Mouse (Mus musculus): ENCODE data around the gene Rbm43.
A peak's percentile ranks its signal among the peaks of the same experiment; 100 is the strongest.

Gene Rbm43

DNA sequence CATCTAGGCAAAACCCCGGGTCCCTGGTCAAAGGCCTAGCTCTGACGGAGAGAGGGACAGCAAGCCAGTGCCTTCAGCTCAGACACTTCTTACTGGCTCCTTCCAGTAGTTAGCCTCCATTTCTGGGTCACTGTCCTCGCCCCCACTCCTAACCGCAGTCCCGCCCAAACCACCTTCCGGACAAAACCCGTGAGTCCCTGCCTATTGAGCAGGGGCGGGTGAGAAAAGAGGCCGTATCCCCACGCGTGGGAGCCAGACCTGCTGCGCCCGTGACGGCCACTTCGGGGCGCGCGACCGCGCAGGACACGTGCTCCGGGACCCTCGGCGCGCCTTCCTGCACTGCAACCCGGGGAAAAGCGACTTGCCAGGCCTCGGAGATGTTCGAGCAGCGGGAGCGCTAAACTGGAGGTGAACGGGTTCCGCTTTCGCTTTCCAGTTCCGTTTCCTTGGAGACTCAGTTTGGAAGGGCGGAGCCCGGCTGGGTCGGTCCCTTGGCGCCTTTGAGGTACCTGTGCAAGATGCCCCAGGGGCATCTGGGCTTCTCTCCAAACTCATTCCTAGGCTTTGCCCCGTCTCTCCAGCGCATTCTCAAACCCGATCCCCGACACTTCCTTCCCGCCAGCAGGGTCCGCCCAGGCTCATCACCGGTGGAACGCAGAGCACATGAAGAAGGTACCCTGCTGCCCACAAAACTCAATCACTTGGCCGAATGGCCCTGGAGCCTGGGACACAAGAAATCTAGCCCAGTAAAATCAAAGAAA lies at the start of gene Rbm43:
Gene Rbm43, minus strand, starts transcription at position 590 of the 761 bp plus-strand sequence.
- peak; percentile 85 for DNase-seq

GRCm38 (mm10) chr2:51982288-51982687 lies 47.3 kb upstream of the Rbm43 start:
- peak; percentile 30 for DNase-seq

- DNase-seq = peak; percentile 59
These were observed 46.7 kb upstream of the Rbm43 start for GRCm38 (mm10) chr2:51981630-51982029.

GRCm38 (mm10) chr2:51973410-51973968 lies 38.5 kb upstream of the Rbm43 start, which contains the start of gene Nmi:
Gene Nmi, minus strand, starts transcription at chr2:51973494.
- peak; percentile 24 for DNase-seq

DNA sequence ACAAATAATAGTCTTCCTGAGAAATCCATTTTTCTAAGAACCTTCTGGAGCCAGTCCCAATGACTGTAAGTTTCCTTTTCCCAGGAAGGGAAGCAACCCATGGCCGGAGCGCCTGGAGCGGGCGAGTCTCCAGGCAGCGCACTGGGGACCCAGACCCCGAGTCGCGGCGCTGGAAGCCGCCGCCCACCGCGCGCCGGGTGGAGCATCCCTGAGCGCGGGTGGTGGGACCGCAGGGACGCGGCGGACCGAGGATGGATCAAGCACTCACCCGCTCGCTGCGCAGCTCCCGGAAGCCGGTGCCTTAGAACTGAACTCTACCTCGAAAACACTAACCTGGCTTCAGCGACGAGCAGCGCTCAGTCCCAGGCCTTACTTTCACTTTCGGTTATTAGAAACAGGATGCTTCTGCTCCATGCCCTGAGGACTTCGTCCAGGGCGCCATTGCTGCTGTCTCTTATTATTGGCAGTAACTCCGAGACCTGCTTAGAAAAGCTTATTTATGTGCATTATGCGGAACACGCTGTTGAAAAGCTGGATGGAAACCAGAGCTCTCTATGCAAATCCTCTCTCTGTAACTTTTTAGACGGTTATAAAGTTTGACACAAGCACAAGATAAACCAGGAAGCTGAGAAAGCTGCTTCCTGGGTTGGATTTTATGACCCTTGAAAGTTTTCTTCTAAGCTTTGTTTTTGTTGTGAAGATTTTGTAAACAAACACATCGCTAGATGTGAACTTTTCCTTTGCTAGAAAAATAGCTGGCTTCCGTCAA lies 37.9 kb upstream of the Rbm43 start:
- DNase-seq = peak; percentile 70

DNA sequence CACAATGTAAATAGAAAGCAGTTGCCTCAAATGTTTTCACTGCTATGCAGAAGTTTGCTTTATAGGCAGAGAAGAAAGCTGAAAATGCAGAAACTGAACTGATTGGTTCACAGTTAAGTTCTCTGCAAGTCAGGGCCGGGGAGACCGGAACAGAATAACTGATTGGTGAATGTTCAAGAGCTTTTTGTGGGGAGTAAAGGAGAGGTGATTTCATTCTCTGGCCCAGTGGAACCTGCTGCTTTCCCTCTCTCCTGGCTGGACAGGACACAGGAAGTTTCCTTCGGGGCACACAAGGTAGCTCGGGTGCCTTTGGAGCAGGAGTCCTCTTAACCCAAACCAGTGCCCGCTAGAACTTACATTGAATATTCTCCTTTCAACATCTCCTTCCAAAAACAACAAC lies 37.2 kb upstream of the Rbm43 start:
- peak; percentile 67 for DNase-seq

GRCm38 (mm10) chr2:51970897-51971296 lies 35.9 kb upstream of the Rbm43 start:
- no peak for DNase-seq

DNA sequence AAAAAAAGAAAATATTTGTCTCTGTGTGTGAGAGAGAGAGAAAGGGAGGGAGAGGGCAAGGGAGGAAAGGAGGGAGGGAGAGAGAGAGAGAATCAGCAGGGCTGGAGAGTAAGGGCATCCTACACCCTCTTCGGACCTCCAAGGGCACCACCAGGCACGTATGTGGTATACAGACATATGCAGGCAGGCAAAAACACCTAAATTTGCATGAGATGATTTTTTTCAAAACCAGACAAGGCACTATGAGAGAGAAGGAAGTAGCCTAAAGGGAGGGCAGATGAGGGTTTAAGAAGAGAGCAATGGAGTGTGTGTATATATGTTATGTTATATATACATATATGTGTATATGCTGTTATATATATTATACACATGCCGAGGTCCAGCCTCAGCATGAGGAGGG lies 32.3 kb upstream of the Rbm43 start:
- no peak for DNase-seq

DNA sequence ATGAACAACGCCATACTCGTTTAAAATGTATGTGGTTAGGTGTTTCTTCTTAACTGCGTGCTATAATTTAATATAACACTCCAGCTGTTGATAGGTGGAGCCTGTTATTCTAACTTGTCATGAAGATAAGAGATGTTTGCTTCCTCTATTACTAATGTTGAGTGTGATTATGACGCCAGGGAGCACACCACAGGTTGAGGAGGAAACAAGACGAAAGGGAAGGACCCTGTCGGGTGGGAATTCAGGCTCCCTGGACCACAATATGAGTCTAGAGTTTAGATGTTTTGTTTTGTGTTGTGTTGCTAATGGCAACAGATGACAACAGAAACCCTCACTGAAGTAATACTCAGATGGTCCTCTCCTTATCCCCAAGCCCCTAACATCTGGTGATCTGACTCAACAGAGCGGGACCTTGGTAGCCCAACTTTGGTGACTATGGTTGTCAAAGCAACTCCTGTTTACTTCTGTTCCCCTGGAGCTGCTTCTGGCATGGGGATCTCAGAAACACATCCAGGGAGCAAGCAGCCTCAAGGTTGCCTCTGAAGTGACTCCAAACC lies 18.8 kb upstream of the Rbm43 start:
- no peak for DNase-seq

GRCm38 (mm10) chr2:51950876-51951275 lies 15.9 kb upstream of the Rbm43 start:
- DNase-seq = no peak

- DNase-seq = no peak
These were observed 13.3 kb upstream of the Rbm43 start for GRCm38 (mm10) chr2:51948105-51948830.

DNA sequence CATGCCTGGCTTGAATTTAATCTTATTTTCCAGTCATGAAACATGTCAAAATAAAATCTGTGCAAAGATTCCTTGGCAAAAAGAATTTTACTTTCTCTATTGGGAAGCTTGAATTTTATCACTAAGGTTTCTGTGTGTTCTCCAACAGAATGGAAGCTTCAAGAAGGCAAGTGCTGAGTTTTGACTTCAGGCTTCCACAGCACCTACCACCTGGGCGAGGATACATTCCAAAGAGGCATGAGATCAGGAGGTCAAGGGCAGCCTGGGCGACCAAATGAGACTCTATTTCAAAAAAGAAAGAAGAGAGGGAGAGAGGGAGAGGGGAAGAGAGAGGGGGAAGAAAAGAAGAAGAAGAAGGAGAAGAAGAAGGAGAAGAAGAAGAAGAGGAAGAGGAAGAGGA lies 10.8 kb upstream of the Rbm43 start:
- DNase-seq = no peak

- DNase-seq = no peak
These were observed 6.9 kb upstream of the Rbm43 start for GRCm38 (mm10) chr2:51941832-51942231.

DNA sequence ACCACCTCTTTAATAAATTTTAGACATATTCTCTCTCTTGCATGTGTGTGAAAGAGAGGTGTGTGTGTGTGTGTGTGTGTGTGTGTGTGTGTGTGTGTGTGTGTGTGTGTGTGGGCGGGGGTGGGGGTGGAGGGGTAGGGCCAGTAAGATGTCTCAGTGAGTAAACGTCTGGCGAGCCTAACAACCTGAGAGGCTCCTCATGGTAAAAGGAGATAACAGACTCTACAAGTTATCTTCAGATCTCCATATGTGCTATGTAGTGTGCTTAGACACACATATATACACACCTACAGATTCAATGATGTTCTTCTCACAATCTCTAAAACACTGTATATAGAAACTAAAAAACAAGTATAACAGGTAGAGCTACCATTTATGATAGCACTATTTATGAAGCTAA lies 3.8 kb upstream of the Rbm43 start:
- no peak for DNase-seq

DNA sequence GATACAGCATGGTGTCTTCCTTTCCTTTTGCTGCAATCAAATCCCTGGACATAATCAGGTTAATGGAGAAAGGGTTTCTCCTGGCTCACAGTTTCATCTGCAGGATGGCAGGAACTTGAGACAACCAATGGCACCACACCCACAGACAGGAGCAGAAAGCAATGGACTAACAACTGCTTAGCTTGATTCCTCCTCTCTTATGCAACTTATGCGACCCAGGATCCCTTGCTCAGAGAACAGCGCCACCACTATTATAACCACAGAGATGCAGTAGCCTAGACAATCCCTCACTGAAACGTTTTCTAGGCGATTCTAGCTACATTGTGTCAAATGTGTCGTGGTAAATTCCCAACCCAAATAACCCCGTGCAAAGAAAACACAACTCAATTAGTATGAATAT lies 2.0 kb upstream of the Rbm43 start:
- DNase-seq = no peak

- no peak for DNase-seq
These were observed 1.6 kb upstream of the Rbm43 start for GRCm38 (mm10) chr2:51936585-51936984.

DNA sequence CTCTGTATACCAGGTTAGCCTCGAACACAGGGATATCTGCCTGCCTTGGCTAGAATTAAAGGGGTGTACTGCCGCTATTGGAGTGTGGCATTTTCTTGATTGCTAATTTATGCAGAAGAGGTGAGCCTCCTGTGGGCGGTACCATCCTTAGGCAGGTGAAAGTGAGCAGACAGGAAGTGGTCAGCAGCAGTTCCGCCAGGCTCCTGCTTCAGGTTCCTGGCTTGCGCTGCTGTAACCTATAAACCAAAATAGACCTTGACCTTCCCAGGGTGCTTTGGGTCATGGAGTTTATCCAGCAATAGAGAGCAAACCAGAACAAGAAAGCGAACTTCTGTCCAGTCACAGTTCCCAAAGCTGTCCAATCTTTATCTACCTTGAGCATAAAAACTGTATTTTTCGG lies 958 bp upstream of the Rbm43 start:
- no peak for DNase-seq

DNA sequence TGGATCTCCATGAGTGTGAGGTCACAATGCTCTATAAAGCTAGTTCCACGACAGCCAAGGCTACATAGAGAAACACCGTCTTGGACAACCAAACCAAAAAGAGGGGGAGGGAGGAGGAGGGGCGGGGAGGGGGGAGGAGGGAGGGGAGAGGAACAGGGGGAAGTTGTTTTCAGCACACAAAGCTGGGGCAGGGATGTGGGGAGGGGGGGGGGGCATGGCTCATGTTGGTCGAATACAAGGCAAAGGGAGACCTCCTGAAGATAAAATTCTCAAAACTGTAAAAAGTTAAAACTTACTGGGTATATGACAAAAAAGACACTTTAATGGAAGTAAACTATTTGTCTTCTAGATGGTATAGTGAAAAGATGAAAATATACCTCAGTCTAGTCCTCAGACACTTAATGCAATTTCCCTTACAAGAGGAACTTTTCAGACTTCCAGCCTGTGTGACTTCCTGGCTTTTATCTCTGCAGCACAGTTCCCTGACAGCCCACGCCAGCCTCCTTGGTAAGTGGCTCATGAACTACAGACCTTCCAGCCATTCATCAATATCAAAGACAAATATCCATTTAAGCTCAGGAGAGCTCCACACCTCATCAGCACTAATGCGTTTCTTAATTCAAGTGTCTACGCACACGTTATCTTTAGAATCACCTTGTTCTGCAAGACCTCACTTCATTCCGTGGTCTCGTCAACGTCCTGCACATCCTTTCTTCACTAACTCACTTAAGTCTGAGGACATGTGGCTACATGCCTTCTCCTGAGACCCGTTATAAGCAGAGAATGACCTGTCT lies 1.4 kb downstream of the Rbm43 start:
- DNase-seq = no peak

GRCm38 (mm10) chr2:51931241-51931640 lies 3.7 kb downstream of the Rbm43 start:
- DNase-seq = no peak

DNA sequence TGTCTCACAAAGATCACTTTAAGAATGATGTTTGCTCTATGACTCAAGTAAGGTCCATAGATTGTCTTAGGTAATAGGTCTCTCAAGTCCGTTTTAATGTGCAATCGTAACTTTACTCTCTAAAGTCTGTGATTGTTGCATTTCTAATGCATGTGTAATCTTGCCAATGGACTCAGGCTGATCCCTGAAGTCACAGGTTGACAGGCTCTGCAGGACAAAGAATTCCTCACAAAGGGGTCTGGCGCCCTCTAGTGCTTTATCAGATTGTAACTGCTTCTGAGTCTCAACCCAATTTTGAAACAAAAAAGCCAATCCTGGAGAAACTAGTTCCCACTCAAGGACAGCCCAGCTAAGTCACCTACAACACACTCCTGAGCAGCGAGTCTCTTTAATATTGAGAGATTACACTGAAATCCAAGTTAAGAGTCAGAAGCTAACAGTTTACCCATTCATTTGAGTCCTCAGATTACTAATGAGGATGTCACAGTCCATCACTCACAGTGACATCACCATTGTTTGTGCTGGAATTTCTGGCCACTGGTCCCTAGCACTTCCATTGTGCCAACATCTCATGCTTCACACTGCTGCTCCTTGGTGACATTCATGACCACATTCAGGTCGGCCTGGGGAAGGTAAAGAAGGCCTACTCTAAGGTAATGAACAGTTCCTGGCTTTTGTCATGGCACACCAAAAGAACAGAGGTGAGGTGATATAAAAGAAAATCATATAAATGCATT lies 19.9 kb downstream of the Rbm43 start:
- DNase-seq = peak; percentile 86

DNA sequence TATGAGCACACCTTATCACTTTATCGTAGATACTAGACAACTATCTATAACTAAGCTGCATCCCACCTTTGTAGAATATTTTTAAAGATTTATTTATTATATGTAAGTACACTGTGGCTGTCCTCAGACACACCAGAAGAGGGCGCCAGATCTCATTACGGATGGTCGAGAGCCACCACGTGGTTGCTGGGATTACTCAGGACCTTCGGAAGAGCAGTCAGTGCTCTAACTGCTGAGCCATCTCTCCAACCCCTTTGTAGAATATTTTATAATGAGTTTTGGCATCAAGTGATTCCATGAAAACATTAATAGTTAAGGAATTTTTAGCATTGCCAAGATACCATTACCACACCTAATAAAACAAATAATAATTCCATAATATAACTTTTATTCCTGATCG lies 20.4 kb downstream of the Rbm43 start:
- DNase-seq = no peak

Measured in lung, postnatal 36 days (tissue).